Mouse (Mus musculus) mouse trophoblast stem cell (cell line): Measurements from ENCODE around the gene Rpap1.

Experiments used
- in situ Hi-C, 2 experiments: fragments of 300-500 bp; cut with MseI, MboI; formaldehyde crosslinking; loops; 2 replicates in 1 of 2; 3 replicates in 1 of 2; pipeline ENCODE4 v1.15.1; 2025

Gene Rpap1

DNA sequence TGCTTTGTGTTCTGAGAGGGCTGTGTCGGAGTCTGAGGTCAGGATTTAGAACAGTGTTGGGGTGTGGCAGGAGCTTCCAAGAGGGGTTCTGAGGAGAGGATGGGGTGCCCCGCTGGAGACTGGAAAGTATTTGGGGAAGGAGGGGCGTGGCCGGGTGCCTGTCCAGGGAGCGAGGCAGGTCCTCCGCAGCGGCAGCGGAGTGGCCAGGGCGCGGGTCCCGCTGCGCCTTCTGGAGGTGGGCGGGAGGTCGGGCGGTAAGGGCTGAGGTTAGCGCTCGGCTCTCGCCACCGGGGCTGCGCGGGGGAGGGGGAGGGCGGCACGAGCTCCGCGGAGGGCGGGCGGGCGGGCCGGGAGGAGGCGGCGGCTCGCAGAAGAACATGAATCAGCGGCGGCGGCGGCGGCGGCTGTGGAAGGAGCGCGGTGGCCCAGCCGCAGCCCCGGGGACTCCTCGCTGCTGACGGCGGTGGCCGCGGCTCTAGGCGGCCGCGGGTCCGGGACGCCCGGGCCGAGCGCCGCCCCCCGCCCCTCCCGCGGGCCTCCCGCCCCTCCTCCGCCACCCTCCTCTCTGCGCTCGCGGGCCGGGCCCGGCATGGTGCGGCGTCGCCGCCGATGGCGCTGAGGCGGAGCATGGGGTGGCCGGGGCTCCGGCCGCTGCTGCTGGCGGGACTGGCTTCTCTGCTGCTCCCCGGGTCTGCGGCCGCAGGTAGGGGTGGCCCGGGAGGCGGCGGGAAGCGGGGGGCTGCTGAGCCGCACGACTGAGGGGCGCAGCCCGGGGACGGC, 12.0 kb upstream of the Rpap1 start:
- in situ Hi-C loops = no loop called here

DNA sequence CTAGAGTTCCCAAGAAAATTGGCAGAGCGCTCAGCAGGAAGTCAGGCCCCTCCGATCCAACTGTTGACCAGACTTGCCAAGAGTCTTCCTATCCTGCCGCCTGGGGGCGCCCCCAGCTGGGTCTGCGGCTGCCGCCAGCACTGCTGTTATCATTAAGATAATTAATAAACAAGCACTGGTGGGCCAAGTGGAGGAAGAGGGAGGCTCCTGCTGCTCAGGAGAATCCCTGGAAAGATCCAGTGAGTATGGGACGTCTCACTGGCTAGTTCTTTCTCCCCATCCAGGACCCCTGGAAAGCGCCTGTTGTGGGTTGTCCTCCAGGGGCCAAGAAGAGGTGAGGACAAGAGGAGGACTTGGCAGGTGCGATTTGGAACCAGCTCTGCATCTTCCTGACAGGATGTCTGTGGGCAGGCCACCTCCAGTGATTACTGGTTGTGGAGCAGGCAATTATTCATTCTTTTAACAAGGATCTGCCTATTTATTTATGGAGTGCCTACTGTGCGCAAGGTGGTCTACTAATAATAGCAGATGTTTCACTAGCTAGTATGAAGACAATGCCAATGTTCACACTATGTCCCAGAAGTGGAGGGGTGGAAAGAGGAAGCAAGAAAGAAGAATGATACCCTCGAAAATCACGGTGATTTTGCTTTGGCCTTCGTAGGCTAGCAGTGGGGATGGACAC, 11.1 kb upstream of the Rpap1 start:
- in situ Hi-C loops = no loop called here

DNA sequence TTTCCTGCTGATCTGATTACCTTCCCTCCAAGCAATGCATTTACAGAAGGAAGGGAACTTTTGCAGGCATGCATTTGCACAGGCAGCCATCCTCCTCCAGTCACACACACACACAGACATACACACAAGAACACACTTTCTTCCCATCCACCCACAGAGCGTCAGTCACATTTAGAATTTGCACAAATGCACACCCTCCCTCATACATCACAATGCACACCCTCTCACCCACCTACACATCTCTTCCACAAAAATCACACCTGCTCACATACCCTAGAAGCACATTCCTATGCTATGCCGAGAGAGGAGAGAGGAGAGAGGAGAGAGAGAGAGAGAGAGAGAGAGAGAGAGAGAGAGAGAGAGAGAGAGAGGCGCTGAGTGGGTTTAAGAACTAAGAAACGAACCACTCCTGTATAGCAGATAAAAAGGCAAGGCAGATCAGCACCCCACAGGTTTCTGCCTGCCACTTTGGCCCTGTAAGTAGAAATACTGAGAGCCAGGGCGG, 10.0 kb upstream of the Rpap1 start, which contains the start of gene Tyro3:
Gene Tyro3, plus strand, starts transcription at position 455 of the 505 bp plus-strand sequence.
- in situ Hi-C loops = no loop called here

DNA sequence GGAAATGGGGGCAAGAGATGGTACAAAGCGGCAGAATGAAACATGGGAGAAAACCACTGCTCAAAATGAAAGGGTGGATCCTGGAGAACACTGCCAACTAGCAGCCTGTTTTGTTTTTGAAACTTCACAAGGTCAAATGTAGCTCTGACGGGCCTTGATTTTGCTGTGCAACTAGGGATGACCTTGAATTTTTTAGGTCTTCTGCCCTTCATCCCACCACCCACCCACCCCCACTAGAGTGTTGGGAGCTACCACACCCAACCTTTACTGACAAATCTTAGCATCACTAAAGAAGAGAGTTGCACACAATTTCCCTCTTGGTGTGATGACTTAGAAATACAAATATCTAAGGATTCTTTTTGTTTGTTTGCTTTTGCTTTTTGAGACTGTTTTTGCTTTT, 2.7 kb upstream of the Rpap1 start:
- in situ Hi-C loops = no loop called here

DNA sequence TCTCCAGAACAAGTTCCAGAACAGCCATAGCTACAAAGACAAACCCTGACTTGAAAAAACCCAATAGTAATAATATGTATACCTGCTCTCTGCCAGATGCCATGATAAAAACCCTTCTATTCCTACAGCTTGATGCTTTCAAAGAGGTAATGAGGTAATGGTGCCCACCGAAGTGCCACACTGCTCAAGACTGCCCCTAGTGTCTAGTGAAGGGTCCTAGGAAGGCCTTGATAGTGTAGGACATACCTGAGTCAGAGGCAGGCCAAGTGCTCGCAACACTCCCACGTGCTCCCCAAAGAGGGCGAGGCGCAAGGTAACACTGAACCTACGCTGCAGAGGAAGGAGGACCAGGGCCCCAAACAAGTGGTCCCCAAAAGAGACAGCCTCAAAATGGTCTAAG, 20.1 kb downstream of the Rpap1 start:
- in situ Hi-C loops = no loop called here

DNA sequence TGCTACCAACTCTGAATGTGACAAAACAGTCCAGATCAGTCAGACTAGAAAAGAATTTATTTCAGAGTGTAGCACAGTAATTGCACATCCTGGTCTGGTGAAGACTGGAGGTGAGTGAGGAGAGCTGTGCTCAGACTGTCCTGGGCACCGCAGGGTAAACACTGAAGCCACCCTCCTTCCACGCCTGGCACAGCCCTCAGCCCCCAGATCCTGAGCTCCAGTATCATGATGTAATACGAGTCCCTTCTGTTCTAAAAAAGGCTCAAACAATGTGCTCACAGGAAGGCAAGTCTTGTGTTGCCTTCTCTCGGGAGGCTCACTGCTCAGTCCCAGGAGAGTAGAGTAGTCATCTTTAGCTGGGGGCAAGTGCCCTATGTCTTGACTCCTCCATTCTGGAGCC, 23.4 kb downstream of the Rpap1 start:
- in situ Hi-C loops = no loop called here

DNA sequence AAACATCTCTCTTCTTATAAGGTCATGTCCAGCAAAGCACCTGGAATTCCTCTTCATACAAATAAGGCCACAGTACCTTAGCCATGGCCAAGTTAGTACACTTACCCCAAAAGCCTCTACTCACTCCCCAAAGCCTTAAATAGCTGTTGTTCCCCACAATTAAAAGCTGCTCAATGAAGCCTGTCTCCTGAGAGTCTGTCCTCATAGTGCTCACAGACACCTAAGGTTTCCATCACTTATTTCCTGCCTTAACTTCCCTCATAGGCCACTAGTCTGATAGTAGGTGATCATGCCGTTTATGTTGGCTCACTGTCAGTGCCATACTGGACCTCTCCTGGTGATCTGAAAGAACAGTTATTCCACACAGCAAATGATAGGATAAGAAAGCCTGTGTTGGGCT, 25.1 kb downstream of the Rpap1 start:
- in situ Hi-C loops = no loop called here

DNA sequence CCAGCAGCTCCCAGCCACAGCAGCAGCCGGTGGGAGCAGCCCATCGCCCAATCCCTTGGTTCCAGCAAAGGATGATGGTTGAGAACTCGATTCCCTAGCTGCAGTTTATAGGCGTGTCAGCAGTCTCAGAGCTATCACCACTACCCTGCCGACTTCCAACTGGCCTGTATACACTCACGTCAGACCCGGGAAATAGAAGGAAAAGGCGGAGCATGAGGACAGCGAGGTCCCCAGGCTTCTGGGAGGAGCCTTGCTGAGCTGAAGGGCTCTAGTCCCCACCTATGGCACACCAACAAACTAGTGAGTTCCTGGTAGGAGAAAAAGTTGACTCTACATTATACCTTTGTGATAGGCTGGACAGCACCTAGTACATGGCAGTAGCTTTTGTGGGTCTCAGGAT, 27.1 kb downstream of the Rpap1 start, which contains the start of gene Ltk:
Gene Ltk, minus strand, starts transcription at position 181 of the 400 bp plus-strand sequence.
- in situ Hi-C loops = no loop called here

DNA sequence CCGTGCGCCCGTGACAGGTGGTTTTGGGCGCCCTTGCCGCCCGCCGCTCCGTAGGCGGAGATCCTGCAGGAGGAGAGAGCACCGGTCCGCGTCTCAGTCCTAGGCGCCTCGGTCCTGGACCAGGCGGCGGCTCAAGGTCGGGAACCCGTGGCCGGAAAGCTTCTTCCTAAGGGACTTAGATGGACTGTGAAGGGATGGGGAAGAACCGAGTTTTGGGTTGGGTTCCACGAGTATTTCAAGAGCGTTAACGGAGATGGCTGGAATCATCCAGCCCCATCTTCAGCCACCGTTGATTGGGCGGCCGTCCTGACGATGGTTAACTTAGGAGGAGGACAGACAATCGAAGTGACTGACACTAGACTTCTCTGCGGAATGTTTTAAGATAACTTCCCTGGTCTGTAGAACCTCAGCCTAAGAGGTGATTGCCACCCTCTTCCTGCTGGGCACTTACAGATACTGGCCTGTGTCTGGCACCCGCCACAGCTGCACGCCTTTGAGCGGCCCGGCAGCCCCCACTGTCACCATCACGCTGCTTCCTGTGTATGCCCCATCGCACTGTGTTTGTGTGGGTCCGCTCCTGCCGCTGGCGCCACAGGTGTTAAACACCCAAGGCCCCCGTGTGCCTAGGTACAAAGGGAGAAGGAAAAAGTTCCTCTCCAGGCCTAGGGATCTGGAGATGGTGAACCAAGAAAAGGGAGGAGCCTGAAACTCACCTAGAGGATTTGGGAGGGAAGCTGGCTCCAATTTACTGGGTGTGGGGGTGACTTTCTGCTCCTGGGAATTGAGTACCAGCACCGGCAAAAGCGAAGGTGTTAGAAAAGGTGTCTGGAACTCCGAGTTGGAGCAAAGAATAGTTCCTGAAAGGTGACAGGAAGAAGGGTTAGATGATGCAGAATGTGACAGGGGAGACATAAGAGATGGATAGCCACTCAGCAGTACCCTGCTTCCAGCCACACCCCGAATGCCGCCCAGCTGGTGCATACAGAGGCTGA, 28.2 kb downstream of the Rpap1 start:
- in situ Hi-C loops = no loop called here

DNA sequence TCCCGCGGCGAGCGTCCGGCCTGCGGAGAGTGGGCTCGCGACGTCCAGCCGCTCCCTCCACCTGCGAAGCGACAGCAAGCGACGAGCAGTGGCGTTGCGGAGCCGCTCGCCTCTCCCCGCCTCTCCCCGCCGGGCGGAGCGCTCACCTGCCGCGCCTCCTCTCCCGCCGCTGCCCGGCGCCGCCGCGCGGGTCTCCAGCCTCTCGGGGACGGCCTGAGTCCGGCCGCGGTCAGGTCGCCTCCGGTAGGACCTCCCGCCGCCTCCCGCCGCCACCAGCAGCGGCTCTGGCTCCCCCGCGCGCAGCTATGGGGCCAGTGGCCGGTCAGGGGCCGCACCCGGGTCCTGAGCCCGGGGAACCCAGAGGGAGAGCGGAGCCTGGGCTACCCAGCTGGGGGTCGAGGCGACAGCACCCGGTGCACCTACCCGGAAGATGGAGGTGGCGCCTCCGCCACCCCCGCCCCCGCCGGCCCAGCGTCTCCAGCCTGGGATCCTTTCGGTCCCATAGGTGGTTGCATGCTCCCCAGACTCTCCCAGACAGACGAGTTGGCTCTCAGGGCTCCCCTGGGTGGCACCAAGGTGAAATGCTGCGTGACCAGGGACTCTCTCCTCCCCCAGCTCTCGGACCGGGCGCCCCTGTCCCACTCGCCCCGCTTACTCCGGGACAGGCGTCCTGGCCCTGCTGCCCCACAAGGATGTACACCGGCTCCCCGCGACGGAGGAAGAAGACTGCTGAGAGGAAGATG, 29.1 kb downstream of the Rpap1 start:
- in situ Hi-C loops = no loop called here

DNA sequence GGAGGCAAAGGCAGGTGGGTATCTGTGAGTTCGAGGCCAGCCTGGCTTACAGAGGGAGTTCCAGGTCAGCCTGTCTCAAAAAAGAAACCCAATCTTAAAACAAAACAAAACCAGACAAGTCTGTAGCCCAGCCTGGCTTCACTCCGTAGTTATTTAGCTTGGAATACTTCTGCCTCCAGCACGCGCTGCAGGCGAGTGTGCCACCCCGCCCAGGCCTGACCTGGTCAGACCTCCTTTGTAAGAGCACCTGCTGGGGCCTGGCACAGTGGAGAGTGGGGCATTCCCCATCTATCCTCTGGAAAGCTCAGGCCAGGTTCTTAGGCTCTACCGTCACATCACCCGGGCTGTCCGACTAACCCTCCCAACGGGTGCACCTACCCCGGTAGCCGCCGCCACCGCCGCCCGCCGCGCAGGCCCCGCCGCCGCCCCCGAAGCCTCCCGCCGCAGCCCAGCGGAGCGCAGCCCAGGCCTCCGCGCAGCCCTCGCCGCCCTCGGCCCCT, 29.7 kb downstream of the Rpap1 start:
- in situ Hi-C loops = no loop called here

DNA sequence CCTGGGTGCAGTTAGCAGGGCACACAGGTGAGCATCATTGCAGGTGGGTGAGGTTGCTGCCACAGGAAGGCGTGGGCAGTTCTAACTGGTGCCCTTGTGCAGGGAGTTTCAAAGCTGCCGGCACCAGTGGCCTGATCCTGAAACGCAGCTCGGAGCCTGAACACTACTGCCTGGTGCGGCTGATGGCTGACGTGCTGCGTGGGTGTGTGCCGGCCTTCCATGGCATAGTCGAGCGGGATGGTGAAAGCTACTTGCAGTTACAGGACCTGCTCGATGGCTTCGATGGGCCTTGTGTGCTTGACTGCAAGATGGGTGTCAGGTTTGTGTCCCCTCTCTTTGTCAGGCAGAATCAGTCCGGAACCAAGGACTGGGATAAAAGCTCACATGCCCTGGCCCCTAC, 38.1 kb downstream of the Rpap1 start:
- in situ Hi-C loops = no loop called here

DNA sequence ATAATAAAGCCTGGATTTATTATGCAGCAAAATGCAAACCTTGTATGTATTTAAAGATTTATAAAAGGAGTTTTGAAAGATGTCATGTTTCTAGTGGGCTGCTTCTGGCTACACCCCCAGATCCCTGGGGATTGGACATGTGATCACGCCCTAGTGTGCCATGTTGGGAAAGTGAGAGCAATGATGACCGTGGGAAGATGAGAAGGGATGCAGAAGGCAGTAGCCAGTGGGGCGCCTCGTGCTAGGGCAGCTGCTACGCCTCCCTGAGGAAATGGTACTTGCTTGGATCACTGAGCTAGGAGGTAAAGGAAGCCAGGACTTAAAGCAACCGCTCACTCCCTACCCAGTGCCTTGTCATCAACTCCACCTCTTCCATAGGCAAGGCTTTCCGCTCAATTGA, 39.8 kb downstream of the Rpap1 start:
- in situ Hi-C loops = no loop called here

DNA sequence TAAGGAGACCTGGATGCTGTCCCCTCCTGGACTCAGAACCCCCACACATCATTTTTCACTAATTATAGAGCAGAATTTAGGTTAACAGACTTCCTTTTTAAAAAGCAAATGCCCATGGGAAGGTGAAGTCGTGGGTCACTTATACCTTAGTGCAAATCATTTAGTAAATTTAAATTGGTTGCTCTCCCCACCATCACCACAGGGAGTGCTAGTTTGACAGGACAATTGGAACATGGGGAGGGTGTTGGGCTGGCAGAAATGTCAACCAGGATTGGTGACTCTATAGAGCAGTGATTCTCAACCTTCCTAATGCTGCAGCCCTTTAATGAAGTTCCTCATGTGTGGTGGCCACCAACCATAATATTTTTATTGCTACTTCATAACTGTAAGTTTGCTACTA, 42.1 kb downstream of the Rpap1 start:
- in situ Hi-C loops = no loop called here

DNA sequence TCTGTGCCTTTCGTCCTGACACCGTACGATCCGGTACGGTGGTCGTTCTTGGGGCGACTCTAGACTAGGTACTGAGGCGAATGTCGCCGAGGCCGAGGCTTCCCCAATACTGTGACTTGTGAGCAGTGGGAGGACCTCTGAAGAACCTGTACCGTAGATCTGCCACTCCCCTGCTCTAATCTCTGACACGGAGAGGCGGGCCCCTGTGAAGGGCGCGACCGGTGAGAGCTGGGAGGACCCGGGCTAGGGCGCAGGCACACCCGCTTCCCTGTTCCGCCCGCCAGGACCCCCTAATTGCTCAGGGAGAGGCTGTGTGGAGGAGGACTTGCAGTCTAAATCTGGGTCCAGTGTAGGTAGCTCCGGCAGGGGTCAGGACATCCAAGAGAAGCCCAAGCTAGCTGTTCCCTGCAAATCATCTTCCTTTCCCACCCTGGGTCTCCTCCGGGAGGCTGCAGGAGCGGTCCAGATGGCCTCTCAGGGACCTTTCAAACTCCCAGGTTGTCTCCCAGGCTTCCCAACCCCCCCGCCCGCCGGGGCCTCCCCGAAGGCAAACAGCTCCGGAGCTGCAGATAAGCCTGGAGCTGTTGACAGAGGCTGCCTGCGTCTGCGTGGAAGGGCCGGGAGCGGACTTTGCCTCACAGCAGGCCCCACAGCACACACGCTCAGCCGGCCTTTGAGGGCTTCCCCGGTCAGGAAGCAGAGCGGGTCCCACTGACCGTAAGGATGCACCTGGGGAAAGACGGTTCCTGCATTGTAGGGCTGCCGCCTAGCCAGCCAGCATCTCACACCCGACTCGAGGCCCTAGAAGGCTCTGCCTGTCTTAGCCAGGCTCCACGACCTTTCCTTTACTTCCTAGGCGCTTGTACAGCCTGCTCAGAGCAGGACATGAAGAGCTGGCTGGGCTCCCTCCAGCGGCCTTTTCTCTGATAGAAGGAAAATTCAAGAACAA, 42.9 kb downstream of the Rpap1 start:
- in situ Hi-C loops = no loop called here

DNA sequence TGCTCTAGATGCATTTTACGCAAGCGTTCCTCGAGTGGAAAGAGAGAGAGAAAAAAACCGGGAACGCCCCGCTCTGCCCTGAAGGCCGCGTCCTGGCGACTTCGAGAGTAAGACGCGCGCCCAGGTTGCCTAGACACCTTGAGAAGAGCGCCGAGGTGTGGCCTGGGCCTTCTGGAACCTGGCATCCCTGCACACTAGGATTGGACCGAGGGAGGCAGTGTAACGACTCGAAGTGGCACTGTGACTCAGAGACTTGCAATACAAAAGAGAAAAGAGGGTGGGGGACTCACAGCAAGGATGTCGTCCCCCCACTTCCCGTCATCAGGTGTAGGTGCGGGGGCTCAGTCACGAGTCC, 43.6 kb downstream of the Rpap1 start:
- in situ Hi-C loops = no loop called here

DNA sequence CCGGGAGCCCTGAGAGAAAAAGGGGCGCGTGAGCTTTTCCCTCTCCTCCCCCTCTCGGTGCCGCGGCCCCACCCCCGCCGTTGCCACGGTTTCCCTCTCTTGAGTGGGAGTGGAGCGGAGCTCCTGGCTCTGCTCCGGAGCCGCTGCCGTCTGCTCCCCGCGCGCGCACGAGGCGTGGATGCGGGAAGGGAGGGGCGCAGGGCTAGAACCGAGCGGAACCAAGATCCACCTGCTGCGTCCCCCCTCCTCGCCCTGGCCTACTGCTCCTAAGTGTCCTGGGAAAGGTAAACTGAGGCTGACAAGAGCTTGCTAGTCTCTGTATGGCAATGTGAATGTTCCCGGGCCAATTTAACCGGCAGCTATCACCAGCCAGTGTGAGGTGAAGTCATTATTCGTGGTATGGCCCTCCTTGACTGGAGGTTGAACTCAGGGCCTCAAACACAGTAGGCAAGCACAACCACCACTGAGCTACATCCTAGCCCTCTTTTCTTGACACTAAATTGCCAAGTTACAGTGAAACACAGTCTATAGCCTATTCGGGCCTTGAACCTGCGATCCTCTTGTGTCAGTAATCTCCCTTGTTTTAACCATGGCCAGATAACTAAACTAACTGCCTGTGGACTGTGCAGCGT, 44.0 kb downstream of the Rpap1 start:
- in situ Hi-C loops = no loop called here

DNA sequence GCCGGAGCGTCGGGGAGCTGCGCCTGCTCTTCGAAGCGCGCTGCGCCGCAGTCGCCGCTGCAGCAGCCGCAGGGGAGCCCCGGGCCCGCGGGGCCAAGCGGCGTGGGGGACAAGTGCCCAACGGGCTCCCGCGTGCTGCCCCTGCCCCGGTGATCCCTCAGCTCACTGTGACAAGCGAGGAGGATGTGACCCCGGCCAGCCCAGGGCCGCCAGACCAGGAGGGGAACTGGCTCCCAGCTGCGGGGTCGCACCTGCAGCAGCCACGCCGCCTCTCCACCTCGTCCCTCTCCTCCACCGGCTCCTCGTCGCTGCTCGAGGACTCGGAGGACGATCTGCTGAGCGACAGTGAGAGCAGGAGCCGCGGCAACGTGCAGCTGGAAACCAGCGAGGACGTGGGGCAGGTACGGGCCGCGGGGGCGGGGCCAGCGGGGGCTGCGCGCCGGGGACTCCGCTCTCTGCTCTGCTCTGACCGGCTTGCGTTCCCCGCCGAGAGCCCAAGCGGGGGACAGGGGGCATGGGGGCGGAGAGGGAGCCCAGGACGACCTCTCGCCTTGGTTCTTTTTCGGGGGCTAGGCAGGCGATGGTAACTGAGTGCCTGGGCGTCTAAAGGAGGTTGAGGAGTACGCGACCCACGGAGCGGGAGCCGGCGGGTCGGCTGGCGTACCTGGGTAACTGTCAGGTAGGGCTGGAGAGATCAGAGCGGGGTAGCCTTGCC, 44.7 kb downstream of the Rpap1 start:
- in situ Hi-C loops = no loop called here
